Comparison of ENCODE assay signal across 8 mouse cellular contexts in the genomic region with DNA sequence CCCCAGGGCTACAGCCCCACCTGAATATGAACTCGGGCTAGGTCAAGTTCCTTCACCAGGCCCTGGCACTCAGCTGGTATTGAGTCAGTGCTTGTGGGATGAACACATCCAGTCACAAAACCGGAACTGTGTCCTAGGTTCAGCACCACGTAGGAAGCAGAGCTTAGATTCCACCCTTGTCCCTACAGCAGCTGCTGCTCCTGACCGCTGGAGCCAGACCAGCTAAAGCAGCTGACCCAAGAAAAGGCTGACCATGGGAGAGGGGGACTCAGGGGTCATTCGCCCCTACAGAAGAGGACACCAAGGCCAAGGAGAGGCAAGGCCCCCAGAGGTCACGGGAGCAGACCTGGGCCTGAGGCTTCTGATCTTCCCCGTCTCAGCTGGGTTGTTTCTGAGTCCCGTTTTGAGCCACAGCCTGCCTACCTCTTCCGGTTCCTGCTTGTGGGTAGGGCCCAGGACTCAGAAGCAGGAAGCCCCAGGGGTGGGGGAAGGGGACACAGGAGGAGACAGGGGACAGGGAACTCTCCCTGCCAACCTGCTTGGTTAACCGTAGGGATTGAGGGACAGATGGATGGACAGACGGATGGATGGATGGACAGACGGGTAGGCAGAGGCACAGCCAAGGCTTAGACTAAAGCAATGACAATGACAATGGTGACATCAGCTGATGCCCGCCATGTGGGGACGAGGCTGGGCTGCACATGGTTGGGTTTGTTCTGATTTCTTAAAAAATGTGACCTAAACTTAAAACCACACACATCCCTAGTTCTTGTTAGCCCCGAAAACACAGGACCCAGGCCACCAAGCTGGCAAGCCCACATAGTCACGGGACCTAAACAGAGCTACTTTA. TPM values are rescaled to one million over a fixed set of nuclear protein-coding genes. Genes with fewer than 3 reads are reported as not detected.
DNase-seq lines count a peak whose midpoint lies in the region; ATAC-seq and TF ChIP-seq lines count a peak whose summit lies in the region.

No protein-coding gene starts in this region.

- H3K4me3 ChIP-seq in neural tube, embryonic 14.5 days (ENCODE audit: low read depth, low read length), result no peak overlapping the region
- peak overlapping the region; percentile 14; the same call in 1 of the 2 replicates for H3K4me3 ChIP-seq in heart, postnatal 0 days (ENCODE audit: low read depth, low read length)
- H3K4me3 ChIP-seq in lung, adult 2 months (replicated peaks; ENCODE audit: extremely low read depth, low read depth, low read length), result peak overlapping the region; percentile 24

- H3K4me1 ChIP-seq in neural tube, embryonic 14.5 days (ENCODE audit: control insufficient read depth, insufficient read depth, low read length), result peaks cover 22% of the 10 kb centered on the region
- H3K4me1 ChIP-seq in heart, postnatal 0 days (ENCODE audit: control insufficient read depth, insufficient read depth), result peaks cover 24% of the 10 kb centered on the region
- peaks cover 31% of the 10 kb centered on the region for H3K4me1 ChIP-seq in lung, adult 2 months (ENCODE audit: control insufficient read depth, insufficient read depth, low read length)

- intact Hi-C loops in gastrocnemius, postnatal 36 days (cut with DNase I), result no loop called here

- no peaks in the 10 kb centered on the region for H3K9me3 ChIP-seq in neural tube, embryonic 14.5 days (ENCODE audit: control insufficient read depth, low read length)
- no peaks in the 10 kb centered on the region for H3K9me3 ChIP-seq in heart, postnatal 0 days (replicated peaks; ENCODE audit: control insufficient read depth, low read length)

- no peak for DNase-seq in neural tube, embryonic 10.5 days (ENCODE audit: extremely low spot score, low spot score)
- DNase-seq in heart, postnatal 0 days (ENCODE audit: low spot score), result no peak
- no peak for DNase-seq in lung, adult 2 months
- DNase-seq in spleen, postnatal 4 days (ENCODE audit: low spot score in 2 of 2), result peak; percentile 65 to 84
- DNase-seq in cerebellum, adult 11 months, result no peak
- DNase-seq in frontal cortex, adult 2 months (ENCODE audit: extremely low spot score in 1 of 2, low spot score in 1 of 2), result no peak
- no peak for DNase-seq in gastrocnemius, postnatal 36 days

- peaks cover 7% of the 10 kb centered on the region; the same call in 1 of the 2 replicates for H3K36me3 ChIP-seq in neural tube, embryonic 14.5 days (ENCODE audit: control insufficient read depth, insufficient read depth, low read length)
- peaks cover 26% of the 10 kb centered on the region for H3K36me3 ChIP-seq in heart, postnatal 0 days (replicated peaks; ENCODE audit: control insufficient read depth, insufficient read depth, low read length)

- TF ChIP-seq CTCF in heart, postnatal 0 days (IDR thresholded peaks at IDR 0.05; ENCODE audit: low read depth), result no peak
- no peak for TF ChIP-seq CTCF in lung, adult 2 months (IDR thresholded peaks at IDR 0.05; ENCODE audit: insufficient read depth, low read length)

- ATAC-seq in neural tube, embryonic 14.5 days (ENCODE audit: low read depth), result no peak
- no peak for ATAC-seq in heart, postnatal 0 days (ENCODE audit: insufficient read depth, low read depth)

- H3K27me3 ChIP-seq in neural tube, embryonic 14.5 days (ENCODE audit: control insufficient read depth, insufficient read depth, low read length), result no peaks in the 10 kb centered on the region
- no peaks in the 10 kb centered on the region for H3K27me3 ChIP-seq in heart, postnatal 0 days (ENCODE audit: control insufficient read depth, insufficient read depth, low read length)

- TF ChIP-seq POLR2A in lung, adult 2 months (IDR thresholded peaks at IDR 0.05; ENCODE audit: borderline replicate concordance, extremely low read depth, low read depth, low read length), result no peak

- no peak for TF ChIP-seq EP300 in heart, postnatal 0 days (IDR thresholded peaks at IDR 0.05; ENCODE audit: low read depth)

- 0 out of 2 replicates have a peak overlapping the region, but pooled peaks have one; percentile 22 for H3K27ac ChIP-seq in neural tube, embryonic 14.5 days (ENCODE audit: low read depth, low read length)
- peak overlapping the region; percentile 55; the same call in 1 of the 2 replicates for H3K27ac ChIP-seq in heart, postnatal 0 days (ENCODE audit: low read depth)

- no peak overlapping the region for H3K9ac ChIP-seq in neural tube, embryonic 14.5 days (replicated peaks; ENCODE audit: low read depth, low read length)
- no peak overlapping the region for H3K9ac ChIP-seq in heart, postnatal 0 days (replicated peaks; ENCODE audit: low read depth, low read length)

- WGBS in neural tube, embryonic 14.5 days, result 88% methylated on average over 16 of the region's 16 CpGs
- WGBS in heart, postnatal 0 days, result 76% methylated on average over 16 of the region's 16 CpGs
- WGBS in lung, adult 2 months, result 57% methylated on average over 16 of the region's 16 CpGs

- no peak overlapping the region for H3K4me2 ChIP-seq in neural tube, embryonic 14.5 days (ENCODE audit: low read depth, low read length)
- H3K4me2 ChIP-seq in heart, postnatal 0 days (ENCODE audit: low read depth, low read length), result peak overlapping the region; percentile 41; the same call in 1 of the 2 replicates

RNA-seq across cellular contexts. Expression of a gene that starts 4.4 kb away (rescaled TPM):
- polyA plus RNA-seq in neural tube, embryonic 14.5 days (2014; fragmentation: Nextera tagmentation; extraction: Ambion mirVana), result 10.7 and 12.5 TPM in 2 replicates
- total RNA-seq in heart, postnatal 0 days (2014; rRNA removed; ENCODE audit: low replicate concordance), result 5.8 and 25.5 TPM in 2 replicates
- polyA plus RNA-seq in heart, postnatal 0 days (2015; fragmentation: Nextera tagmentation; extraction: Ambion mirVana), result 2.7 and 5.1 TPM in 2 replicates
- polyA plus RNA-seq in lung, adult 2 months (2012; rRNA removed), result 11.3 and 11.6 TPM in 2 replicates
- polyA plus RNA-seq in frontal cortex, adult 2 months (2012; rRNA removed), result 0.88 TPM in 1 of 2 replicates, not detected in the other
- 10 to 100 TPM in 1 of 2 experiments, 1 to 10 TPM in 1; 6.3 to 11.4 TPM for total RNA-seq in gastrocnemius, postnatal 36 days (2021)

RNA-seq across cellular contexts. Expression of a gene that starts 25.0 kb away (rescaled TPM):
- polyA plus RNA-seq in neural tube, embryonic 14.5 days (2014; fragmentation: Nextera tagmentation; extraction: Ambion mirVana), result 291 and 304 TPM in 2 replicates
- total RNA-seq in heart, postnatal 0 days (2014; rRNA removed; ENCODE audit: low replicate concordance), result 74.5 and 94.6 TPM in 2 replicates
- 150 and 152 TPM in 2 replicates for polyA plus RNA-seq in heart, postnatal 0 days (2015; fragmentation: Nextera tagmentation; extraction: Ambion mirVana)
- polyA plus RNA-seq in lung, adult 2 months (2012; rRNA removed), result 102 and 135 TPM in 2 replicates
- polyA plus RNA-seq in frontal cortex, adult 2 months (2012; rRNA removed), result 250 and 280 TPM in 2 replicates
- total RNA-seq in gastrocnemius, postnatal 36 days (2021), result 100 to 1,000 TPM; 160 to 167 TPM

RNA-seq across cellular contexts. Expression of a gene that starts 31.9 kb away (rescaled TPM):
- 1.1 and 1.3 TPM in 2 replicates for polyA plus RNA-seq in neural tube, embryonic 14.5 days (2014; fragmentation: Nextera tagmentation; extraction: Ambion mirVana)
- total RNA-seq in heart, postnatal 0 days (2014; rRNA removed; ENCODE audit: low replicate concordance), result 43.5 and 50.8 TPM in 2 replicates
- 4.9 and 5.8 TPM in 2 replicates for polyA plus RNA-seq in heart, postnatal 0 days (2015; fragmentation: Nextera tagmentation; extraction: Ambion mirVana)
- 295 and 767 TPM in 2 replicates for polyA plus RNA-seq in lung, adult 2 months (2012; rRNA removed)
- 14.5 and 14.9 TPM in 2 replicates for polyA plus RNA-seq in frontal cortex, adult 2 months (2012; rRNA removed)
- total RNA-seq in gastrocnemius, postnatal 36 days (2021), result 100 to 1,000 TPM; 115 to 129 TPM

RNA-seq across cellular contexts. Expression of a gene that starts 32.8 kb away (rescaled TPM):
- polyA plus RNA-seq in neural tube, embryonic 14.5 days (2014; fragmentation: Nextera tagmentation; extraction: Ambion mirVana), result 35.1 and 35.9 TPM in 2 replicates
- 76.8 and 84.3 TPM in 2 replicates for total RNA-seq in heart, postnatal 0 days (2014; rRNA removed; ENCODE audit: low replicate concordance)
- polyA plus RNA-seq in heart, postnatal 0 days (2015; fragmentation: Nextera tagmentation; extraction: Ambion mirVana), result 37.6 and 39.3 TPM in 2 replicates
- polyA plus RNA-seq in lung, adult 2 months (2012; rRNA removed), result 113 and 138 TPM in 2 replicates
- 71.5 and 75.7 TPM in 2 replicates for polyA plus RNA-seq in frontal cortex, adult 2 months (2012; rRNA removed)
- total RNA-seq in gastrocnemius, postnatal 36 days (2021), result 10 to 100 TPM; 14.9 to 15.6 TPM

Comparison
In these comparisons a context has a peak if more than half of its experiments do, and no peak if none do; other contexts are left out.
1. DNase-seq: peak in spleen, postnatal 4 days (2 of 2); none in neural tube, embryonic 10.5 days (single experiment), heart, postnatal 0 days (single experiment), lung, adult 2 months (single experiment), cerebellum, adult 11 months (single experiment), frontal cortex, adult 2 months (0 of 2) and gastrocnemius, postnatal 36 days (0 of 2).
2. RNA of a gene that starts 31.9 kb away (polyA plus RNA-seq): 295 to 767 TPM in lung, adult 2 months; 14.5 to 14.9 TPM in frontal cortex, adult 2 months, 4.9 to 5.8 TPM in heart, postnatal 0 days and 1.1 to 1.3 TPM in neural tube, embryonic 14.5 days; every median in the first group is over 10 times any median in the second.